Mouse (Mus musculus) spleen, adult 10 weeks (tissue): Measurements from ENCODE around the gene 1700129C05Rik. TPM values are rescaled to one million over a fixed set of nuclear protein-coding genes. Genes with fewer than 3 reads are reported as not detected.

Experiments
- polyA plus RNA-seq: library from polyadenylated mRNA; stranded (reverse); fragments of 350-450 nt; fragmentation: Illumina TruSeq; extraction: RNeasy Lipid Tissue Mini Kit (QIAGEN cat#74804); gene quantifications from one replicate; pipeline ENCODE4 v1.2.3, GENCODE M21; 2015; ENCODE audit warnings: low replicate concordance; ENCODE audit not compliant: insufficient read depth

1700129C05Rik gene
- not detected for polyA plus RNA-seq

DNA sequence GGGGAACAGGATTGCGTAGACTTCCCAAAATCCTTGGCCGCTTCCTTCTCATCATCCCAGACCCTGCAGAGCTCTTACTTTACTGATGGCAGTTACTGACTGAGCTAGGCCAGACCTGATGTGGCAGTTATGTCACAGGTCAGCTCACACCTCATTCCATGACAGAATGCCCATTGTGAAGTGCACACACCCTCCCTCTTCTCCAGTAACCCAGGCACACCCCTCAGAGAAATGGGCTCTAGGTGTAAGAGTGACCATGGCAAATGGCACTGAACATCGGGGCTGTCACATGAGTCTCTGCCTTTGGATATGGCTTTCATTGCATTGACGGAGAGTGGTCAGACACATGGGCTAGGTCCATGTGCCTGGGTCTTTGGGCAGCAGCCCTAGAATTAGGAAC lies at the start of gene 1700129C05Rik:
Gene 1700129C05Rik (minus strand): TSS at position 101 of the 400 bp plus-strand sequence.

GRCm38 (mm10) chr14:59178649-59179048 lies 36.0 kb upstream of the 1700129C05Rik start, which contains the start of gene Gm5142:
Gm5142 (minus strand) TSS chr14:59178749.

Other genes with a start within 250 kb of the 1700129C05Rik start
- gene Gm5142, start 35.9 kb upstream of the 1700129C05Rik start, polyA plus RNA-seq = not detected
- 42.1 TPM for gene Rcbtb1, start 58.3 kb upstream of the 1700129C05Rik start, polyA plus RNA-seq
- gene Gm6904, start 117.3 kb upstream of the 1700129C05Rik start, polyA plus RNA-seq = 6.6 TPM
- gene Phf11a, start 154.6 kb upstream of the 1700129C05Rik start, polyA plus RNA-seq = 15.2 TPM
- gene Phf11b, start 198.5 kb upstream of the 1700129C05Rik start, polyA plus RNA-seq = 77.1 TPM
- gene Phf11d, start 222.6 kb upstream of the 1700129C05Rik start, polyA plus RNA-seq = 22.7 TPM